Comparison of ENCODE assay signal across 18 mouse cellular contexts in genomic region chr8:61823157-61823556, GRCm38 (mm10).
DNase-seq lines count a peak whose midpoint lies in the region; ATAC-seq and TF ChIP-seq lines count a peak whose summit lies in the region.
"Had no signal": no experiment of that assay in that cellular context is flagged by ENCODE, and none has a peak within 500 bp of the region (broad histone marks: within the 10 kb centered on the region; RNA-seq: fewer than 3 reads in every experiment).

No protein-coding gene starts in this region.

- H3K4me2 ChIP-seq in forebrain, embryonic 14.5 days (ENCODE audit: low read length), result no peak overlapping the region
- no peak overlapping the region for H3K4me2 ChIP-seq in heart, postnatal 0 days (ENCODE audit: low read depth, low read length)
- no peak overlapping the region for H3K4me2 ChIP-seq in heart, embryonic 11.5 days
- H3K4me2 ChIP-seq in limb, embryonic 12.5 days, result no peak overlapping the region
- no peak overlapping the region for H3K4me2 ChIP-seq in embryonic facial prominence, embryonic 14.5 days (ENCODE audit: low read depth, low read length)
- H3K4me2 ChIP-seq: stomach, embryonic 15.5 days had no signal

- no peaks in the 10 kb centered on the region for H3K27me3 ChIP-seq in forebrain, embryonic 14.5 days (replicated peaks; ENCODE audit: control insufficient read depth, insufficient read depth, low read length)
- H3K27me3 ChIP-seq in forebrain, embryonic 10.5 days (ENCODE audit: poor library complexity, severe bottlenecking), result no peaks in the 10 kb centered on the region
- H3K27me3 ChIP-seq in heart, postnatal 0 days (ENCODE audit: control insufficient read depth, insufficient read depth, low read length), result no peaks in the 10 kb centered on the region
- no peaks in the 10 kb centered on the region for H3K27me3 ChIP-seq in heart, embryonic 11.5 days (ENCODE audit: control insufficient read depth, insufficient read depth, low read length)
- H3K27me3 ChIP-seq in limb, embryonic 12.5 days, result no peaks in the 10 kb centered on the region
- no peaks in the 10 kb centered on the region for H3K27me3 ChIP-seq in limb, embryonic 10.5 days (ENCODE audit: low read depth, poor library complexity, severe bottlenecking)
- no peaks in the 10 kb centered on the region for H3K27me3 ChIP-seq in embryonic facial prominence, embryonic 14.5 days (replicated peaks; ENCODE audit: control insufficient read depth, insufficient read depth, low read length)
- H3K27me3 ChIP-seq: stomach, embryonic 15.5 days had no signal

- 50% methylated on average over 5 of the region's 5 CpGs for WGBS in forebrain, embryonic 14.5 days
- 79% methylated on average over 5 of the region's 5 CpGs for WGBS in forebrain, embryonic 10.5 days
- WGBS in heart, postnatal 0 days, result 53% methylated on average over 5 of the region's 5 CpGs
- WGBS in heart, embryonic 11.5 days (ENCODE audit: insufficient replicate concordance), result 69% methylated on average over 5 of the region's 5 CpGs
- 40% methylated on average over 5 of the region's 5 CpGs for WGBS in limb, embryonic 12.5 days
- WGBS in limb, embryonic 10.5 days, result 66% methylated on average over 5 of the region's 5 CpGs
- WGBS in embryonic facial prominence, embryonic 14.5 days, result 32% methylated on average over 5 of the region's 5 CpGs

- no peaks in the 10 kb centered on the region for H3K36me3 ChIP-seq in forebrain, embryonic 14.5 days (ENCODE audit: control insufficient read depth, insufficient read depth, low read length)
- H3K36me3 ChIP-seq in forebrain, embryonic 10.5 days (replicated peaks), result no peaks in the 10 kb centered on the region
- no peaks in the 10 kb centered on the region for H3K36me3 ChIP-seq in heart, postnatal 0 days (replicated peaks; ENCODE audit: control insufficient read depth, insufficient read depth, low read length)
- no peaks in the 10 kb centered on the region for H3K36me3 ChIP-seq in heart, embryonic 11.5 days (ENCODE audit: control insufficient read depth, insufficient read depth, low read length)
- no peaks in the 10 kb centered on the region for H3K36me3 ChIP-seq in limb, embryonic 12.5 days
- no peaks in the 10 kb centered on the region for H3K36me3 ChIP-seq in limb, embryonic 10.5 days
- no peaks in the 10 kb centered on the region for H3K36me3 ChIP-seq in embryonic facial prominence, embryonic 14.5 days (ENCODE audit: control insufficient read depth, insufficient read depth, low read length)
- H3K36me3 ChIP-seq: stomach, embryonic 15.5 days had no signal

- H3K4me3 ChIP-seq in forebrain, embryonic 14.5 days (ENCODE audit: low read depth, low read length), result no peak overlapping the region
- H3K4me3 ChIP-seq in forebrain, embryonic 10.5 days, result no peak overlapping the region
- H3K4me3 ChIP-seq in heart, postnatal 0 days (ENCODE audit: low read depth, low read length), result no peak overlapping the region
- H3K4me3 ChIP-seq in heart, embryonic 11.5 days (ENCODE audit: low read depth, low read length), result no peak overlapping the region
- H3K4me3 ChIP-seq in limb, embryonic 12.5 days (replicated peaks), result no peak overlapping the region
- H3K4me3 ChIP-seq in limb, embryonic 10.5 days, result no peak overlapping the region
- H3K4me3 ChIP-seq in embryonic facial prominence, embryonic 14.5 days (ENCODE audit: low read depth, low read length), result no peak overlapping the region
- H3K4me3 ChIP-seq: stomach, embryonic 15.5 days had no signal

- ATAC-seq in forebrain, embryonic 14.5 days, result no peak
- ATAC-seq in heart, postnatal 0 days (ENCODE audit: insufficient read depth, low read depth), result no peak
- ATAC-seq in heart, embryonic 11.5 days (replicated peaks; ENCODE audit: insufficient number of reproducible peaks, low FRiP score, low TSS enrichment), result no peak
- no peak for ATAC-seq in limb, embryonic 12.5 days (ENCODE audit: insufficient number of reproducible peaks, insufficient read depth, low FRiP score, low TSS enrichment, low read depth)
- ATAC-seq in embryonic facial prominence, embryonic 14.5 days (ENCODE audit: low read depth), result peak; percentile 37; the same call in 1 of the 2 replicates
- ATAC-seq: liver, postnatal 0 days; lung, postnatal 0 days had no signal

- TF ChIP-seq EP300 in heart, postnatal 0 days (IDR thresholded peaks at IDR 0.05; ENCODE audit: low read depth), result no peak

- no peak for TF ChIP-seq CTCF in heart, postnatal 0 days (IDR thresholded peaks at IDR 0.05; ENCODE audit: low read depth)

- DNase-seq in forebrain, embryonic 14.5 days (ENCODE audit: low spot score), result peak; percentile 17
- no peak for DNase-seq in forebrain, embryonic 10.5 days (ENCODE audit: extremely low spot score, low spot score)
- DNase-seq in heart, postnatal 0 days (ENCODE audit: low spot score), result no peak
- DNase-seq in limb, embryonic 10.5 days (ENCODE audit: low spot score), result no peak
- peak; percentile 41 for DNase-seq in embryonic facial prominence, embryonic 14.5 days (ENCODE audit: low spot score)
- DNase-seq in thymus, adult 18-20 months, result no peak
- DNase-seq: adrenal gland, postnatal 25 days; cerebellum, adult 9-10 months; kidney, adult 2 months; left cerebral cortex, postnatal 4 days; liver, postnatal 0 days; thymus, adult 2 months had no signal

- H3K9me3 ChIP-seq in forebrain, embryonic 14.5 days (replicated peaks; ENCODE audit: control insufficient read depth, low read length), result no peaks in the 10 kb centered on the region
- no peaks in the 10 kb centered on the region for H3K9me3 ChIP-seq in forebrain, embryonic 10.5 days
- no peaks in the 10 kb centered on the region for H3K9me3 ChIP-seq in heart, postnatal 0 days (replicated peaks; ENCODE audit: control insufficient read depth, low read length)
- no peaks in the 10 kb centered on the region for H3K9me3 ChIP-seq in heart, embryonic 11.5 days (replicated peaks; ENCODE audit: control insufficient read depth, low read length)
- no peaks in the 10 kb centered on the region for H3K9me3 ChIP-seq in limb, embryonic 12.5 days
- no peaks in the 10 kb centered on the region for H3K9me3 ChIP-seq in limb, embryonic 10.5 days (replicated peaks)
- H3K9me3 ChIP-seq in embryonic facial prominence, embryonic 14.5 days (ENCODE audit: control insufficient read depth, low read length), result no peaks in the 10 kb centered on the region
- H3K9me3 ChIP-seq: stomach, embryonic 15.5 days had no signal

- H3K4me1 ChIP-seq in forebrain, embryonic 14.5 days (ENCODE audit: control insufficient read depth, insufficient read depth, low read length), result no peaks in the 10 kb centered on the region
- peaks cover 14% of the 10 kb centered on the region; the same call in 1 of the 2 replicates for H3K4me1 ChIP-seq in forebrain, embryonic 10.5 days
- peaks cover 19% of the 10 kb centered on the region for H3K4me1 ChIP-seq in heart, postnatal 0 days (ENCODE audit: control insufficient read depth, insufficient read depth)
- H3K4me1 ChIP-seq in heart, embryonic 11.5 days (ENCODE audit: control insufficient read depth, insufficient read depth, low read length), result 0 out of 2 replicates have a peak, but pooled peaks cover 3% of the 10 kb centered on the region
- H3K4me1 ChIP-seq in limb, embryonic 12.5 days (replicated peaks), result peaks cover 17% of the 10 kb centered on the region
- peaks cover 23% of the 10 kb centered on the region for H3K4me1 ChIP-seq in limb, embryonic 10.5 days
- H3K4me1 ChIP-seq in embryonic facial prominence, embryonic 14.5 days (ENCODE audit: control insufficient read depth, insufficient read depth, low read length), result peaks cover 21% of the 10 kb centered on the region

- no peak overlapping the region for H3K9ac ChIP-seq in forebrain, embryonic 14.5 days (ENCODE audit: low read length)
- H3K9ac ChIP-seq in heart, postnatal 0 days (replicated peaks; ENCODE audit: low read depth, low read length), result no peak overlapping the region
- H3K9ac ChIP-seq in heart, embryonic 11.5 days (ENCODE audit: low read depth, low read length), result no peak overlapping the region
- H3K9ac ChIP-seq in limb, embryonic 12.5 days (replicated peaks), result no peak overlapping the region
- no peak overlapping the region for H3K9ac ChIP-seq in embryonic facial prominence, embryonic 14.5 days (ENCODE audit: low read depth, low read length)
- H3K9ac ChIP-seq: liver, postnatal 0 days; stomach, embryonic 15.5 days had no signal

- H3K27ac ChIP-seq in forebrain, embryonic 14.5 days (ENCODE audit: low read depth, low read length), result no peak overlapping the region
- no peak overlapping the region for H3K27ac ChIP-seq in forebrain, embryonic 10.5 days
- H3K27ac ChIP-seq in heart, postnatal 0 days (ENCODE audit: low read depth), result 0 out of 2 replicates have a peak overlapping the region, but pooled peaks have one; percentile 9
- H3K27ac ChIP-seq in heart, embryonic 11.5 days (ENCODE audit: low read depth, low read length), result no peak overlapping the region
- 0 out of 2 replicates have a peak overlapping the region, but pooled peaks have one; percentile 20 for H3K27ac ChIP-seq in limb, embryonic 12.5 days
- no peak overlapping the region for H3K27ac ChIP-seq in limb, embryonic 10.5 days
- peak overlapping the region; percentile 44 for H3K27ac ChIP-seq in embryonic facial prominence, embryonic 14.5 days (replicated peaks; ENCODE audit: low read depth, low read length)
- H3K27ac ChIP-seq: kidney, postnatal 0 days; macrophage; stomach, embryonic 15.5 days had no signal

Comparison
In these comparisons a context has a peak if more than half of its experiments do, and no peak if none do; other contexts are left out.
1. DNase-seq: peak in forebrain, embryonic 14.5 days (single experiment) and embryonic facial prominence, embryonic 14.5 days (single experiment); none in forebrain, embryonic 10.5 days (single experiment), heart, postnatal 0 days (single experiment), limb, embryonic 10.5 days (single experiment) and thymus, adult 18-20 months (0 of 2).
2. H3K27ac ChIP-seq: peak in heart, postnatal 0 days (single experiment), limb, embryonic 12.5 days (single experiment) and embryonic facial prominence, embryonic 14.5 days (single experiment); none in forebrain, embryonic 14.5 days (single experiment), forebrain, embryonic 10.5 days (single experiment), heart, embryonic 11.5 days (single experiment) and limb, embryonic 10.5 days (single experiment).